Mouse (Mus musculus): ENCODE results near the gene Hoxa11. TPM values are rescaled to one million over a fixed set of nuclear protein-coding genes. Genes with fewer than 3 reads are reported as not detected.

The Hoxa11 gene
- total RNA-seq (2018; cell fraction: chromatin; rRNA removed) = 1 to 10 TPM in 1 of 26 experiments, not detected in 25; 1.5 TPM
- total RNA-seq (2018; cell fraction: cytosol; rRNA removed) = not detected
- total RNA-seq (2018; cell fraction: nucleus; rRNA removed) = not detected
- polyA plus RNA-seq (2018) = not detected in 3 replicates

GRCm38 (mm10) chr6:52245757-52246142, at the start of gene Hoxa11:
Gene Hoxa11 (minus strand): TSS chr6:52245810.
- 4% methylated on average over 18 of the region's 20 CpGs for WGBS (ENCODE audit: missing documents)
- Histone ChIP-seq H3K36me3 (ENCODE audit: inconsistent target) (no peaks in the 10 kb centered on the region), H3K79me2 (ENCODE audit: inconsistent target) (no peaks in the 10 kb centered on the region), H3K27ac (no peak within 1 kb of the TSS), H3K4me3 (ENCODE audit: inconsistent target) (no peak within 1 kb of the TSS)

GRCm38 (mm10) chr6:52294616-52295015, 49.0 kb upstream of the Hoxa11 start:
- Histone ChIP-seq H3K27ac (no peak overlapping the region), H3K36me3 (ENCODE audit: inconsistent target) (no peaks in the 10 kb centered on the region), H3K4me3 (ENCODE audit: inconsistent target) (no peak overlapping the region), H3K79me2 (ENCODE audit: inconsistent target) (no peaks in the 10 kb centered on the region)
- 84% methylated on average over 6 of the region's 6 CpGs for WGBS (ENCODE audit: missing documents)

- no peak overlapping the region for H3K27ac ChIP-seq
- H3K36me3 ChIP-seq (ENCODE audit: inconsistent target) = no peaks in the 10 kb centered on the region
- 67% methylated on average over 7 of the region's 7 CpGs for WGBS (ENCODE audit: missing documents)
Measured at GRCm38 (mm10) chr6:52292328-52292727, 46.7 kb upstream of the Hoxa11 start.

GRCm38 (mm10) chr6:52291021-52291860, 45.6 kb upstream of the Hoxa11 start:
- WGBS (ENCODE audit: missing documents) = 12% methylated on average over 45 of the region's 45 CpGs
- H3K4me3 ChIP-seq (ENCODE audit: inconsistent target) = no peak overlapping the region

More at GRCm38 (mm10) chr6:52292328-52292727, 46.7 kb upstream of the Hoxa11 start:
- no peaks in the 10 kb centered on the region for H3K79me2 ChIP-seq (ENCODE audit: inconsistent target)
- no peak overlapping the region for H3K4me3 ChIP-seq (ENCODE audit: inconsistent target)

GRCm38 (mm10) chr6:52290186-52290585, 44.6 kb upstream of the Hoxa11 start:
- no peak overlapping the region for H3K27ac ChIP-seq
- H3K79me2 ChIP-seq (ENCODE audit: inconsistent target) = no peaks in the 10 kb centered on the region
- H3K36me3 ChIP-seq (ENCODE audit: inconsistent target) = no peaks in the 10 kb centered on the region
- no peak overlapping the region for H3K4me3 ChIP-seq (ENCODE audit: inconsistent target)
- 6% methylated on average over 12 of the region's 12 CpGs for WGBS (ENCODE audit: missing documents)

More at GRCm38 (mm10) chr6:52291021-52291860, 45.6 kb upstream of the Hoxa11 start:
- Histone ChIP-seq H3K79me2 (ENCODE audit: inconsistent target) (no peaks in the 10 kb centered on the region), H3K27ac (no peak overlapping the region), H3K36me3 (ENCODE audit: inconsistent target) (no peaks in the 10 kb centered on the region)

- Histone ChIP-seq H3K27ac (no peak overlapping the region), H3K36me3 (ENCODE audit: inconsistent target) (no peaks in the 10 kb centered on the region), H3K79me2 (ENCODE audit: inconsistent target) (no peaks in the 10 kb centered on the region), H3K4me3 (ENCODE audit: inconsistent target) (no peak overlapping the region)
- 96% methylated on average over 5 of the region's 5 CpGs for WGBS (ENCODE audit: missing documents)
Measured at GRCm38 (mm10) chr6:52283896-52284295, 38.3 kb upstream of the Hoxa11 start.

- H3K79me2 ChIP-seq (ENCODE audit: inconsistent target) = no peaks in the 10 kb centered on the region
- no peaks in the 10 kb centered on the region for H3K36me3 ChIP-seq (ENCODE audit: inconsistent target)
- no peak overlapping the region for H3K27ac ChIP-seq
- no peak overlapping the region for H3K4me3 ChIP-seq (ENCODE audit: inconsistent target)
- WGBS (ENCODE audit: missing documents) = 19% methylated on average over 12 of the region's 12 CpGs
Measured at GRCm38 (mm10) chr6:52281084-52281483, 35.5 kb upstream of the Hoxa11 start.

- Histone ChIP-seq H3K27ac (no peak overlapping the region), H3K79me2 (ENCODE audit: inconsistent target) (no peaks in the 10 kb centered on the region), H3K36me3 (ENCODE audit: inconsistent target) (no peaks in the 10 kb centered on the region), H3K4me3 (ENCODE audit: inconsistent target) (no peak overlapping the region)
- 39% methylated on average over 5 of the region's 5 CpGs for WGBS (ENCODE audit: missing documents)
Measured at GRCm38 (mm10) chr6:52276920-52277319, 31.3 kb upstream of the Hoxa11 start.

GRCm38 (mm10) chr6:52276382-52276781, 30.8 kb upstream of the Hoxa11 start:
- Histone ChIP-seq H3K4me3 (ENCODE audit: inconsistent target) (no peak overlapping the region), H3K27ac (no peak overlapping the region), H3K79me2 (ENCODE audit: inconsistent target) (no peaks in the 10 kb centered on the region), H3K36me3 (ENCODE audit: inconsistent target) (no peaks in the 10 kb centered on the region)
- WGBS (ENCODE audit: missing documents) = 26% methylated on average over 6 of the region's 6 CpGs

- no peak overlapping the region for H3K27ac ChIP-seq
- WGBS (ENCODE audit: missing documents) = 49% methylated on average over 8 of the region's 8 CpGs
- H3K36me3 ChIP-seq (ENCODE audit: inconsistent target) = no peaks in the 10 kb centered on the region
- H3K4me3 ChIP-seq (ENCODE audit: inconsistent target) = no peak overlapping the region
- H3K79me2 ChIP-seq (ENCODE audit: inconsistent target) = no peaks in the 10 kb centered on the region
Measured at GRCm38 (mm10) chr6:52275563-52276280, 30.1 kb upstream of the Hoxa11 start.

GRCm38 (mm10) chr6:52274576-52274975, 29.0 kb upstream of the Hoxa11 start:
- WGBS (ENCODE audit: missing documents) = 14% methylated on average over 11 of the region's 11 CpGs
- H3K27ac ChIP-seq = no peak overlapping the region
- H3K4me3 ChIP-seq (ENCODE audit: inconsistent target) = no peak overlapping the region
- no peaks in the 10 kb centered on the region for H3K79me2 ChIP-seq (ENCODE audit: inconsistent target)
- H3K36me3 ChIP-seq (ENCODE audit: inconsistent target) = no peaks in the 10 kb centered on the region

GRCm38 (mm10) chr6:52273656-52274280, 28.2 kb upstream of the Hoxa11 start:
- Histone ChIP-seq H3K79me2 (ENCODE audit: inconsistent target) (no peaks in the 10 kb centered on the region), H3K4me3 (ENCODE audit: inconsistent target) (no peak overlapping the region)
- 24% methylated on average over 22 of the region's 22 CpGs for whole genome bisulfite sequencing (ENCODE audit: missing documents)

GRCm38 (mm10) chr6:52272766-52273655, 27.4 kb upstream of the Hoxa11 start:
- no peaks in the 10 kb centered on the region for H3K36me3 ChIP-seq (ENCODE audit: inconsistent target)
- no peaks in the 10 kb centered on the region for H3K79me2 ChIP-seq (ENCODE audit: inconsistent target)
- WGBS (ENCODE audit: missing documents) = 37% methylated on average over 22 of the region's 22 CpGs
- no peak overlapping the region for H3K4me3 ChIP-seq (ENCODE audit: inconsistent target)
- H3K27ac ChIP-seq = no peak overlapping the region

More at GRCm38 (mm10) chr6:52273656-52274280, 28.2 kb upstream of the Hoxa11 start:
- H3K27ac ChIP-seq = no peak overlapping the region
- no peaks in the 10 kb centered on the region for H3K36me3 ChIP-seq (ENCODE audit: inconsistent target)

Data from macrophage (primary cell).